Mouse (Mus musculus) limb, embryonic 15.5 days (tissue): ENCODE results near the gene Fam118b. TPM values are rescaled to one million over a fixed set of nuclear protein-coding genes. Genes with fewer than 3 reads are reported as not detected.

Experiments used
- ATAC-seq: fragments of 200-750 bp; cut with Nextera tagmentation; 2 replicates; pipeline ENCODE4 v1.8.0; 2017; ENCODE audit warnings: low read depth, moderate TSS enrichment; ENCODE audit not compliant: insufficient number of reproducible peaks, low FRiP score, low TSS enrichment
- H3K27ac ChIP-seq: fragments of 300-500 bp; sonication (generic); 2 replicates; pipeline ENCODE4 v1.5.1; 2015; ENCODE audit warnings: moderate library complexity, mild to moderate bottlenecking, inconsistent platforms
- H3K27me3 ChIP-seq: fragments of 300-500 bp; sonication (generic); 2 replicates; pipeline ENCODE4 v1.6.1; 2015; ENCODE audit warnings: inconsistent platforms
- H3K36me3 ChIP-seq: fragments of 300-500 bp; sonication (generic); 2 replicates; pipeline ENCODE4 v1.6.1; 2015; ENCODE audit warnings: inconsistent platforms
- H3K4me1 ChIP-seq: fragments of 300-500 bp; sonication (generic); 2 replicates; pipeline ENCODE4 v1.6.1; 2015; ENCODE audit warnings: inconsistent platforms
- H3K4me2 ChIP-seq: fragments of 300-500 bp; sonication (generic); 2 replicates; pipeline ENCODE4 v1.6.1; 2015; ENCODE audit warnings: mild to moderate bottlenecking, inconsistent platforms
- H3K4me3 ChIP-seq: fragments of 300-500 bp; sonication (generic); 2 replicates; pipeline ENCODE4 v1.5.1; 2015; ENCODE audit warnings: mild to moderate bottlenecking, inconsistent platforms
- H3K9ac ChIP-seq: fragments of 300-500 bp; sonication (generic); 2 replicates; pipeline ENCODE4 v1.6.1; 2015; ENCODE audit warnings: inconsistent platforms
- H3K9me3 ChIP-seq: fragments of 300-500 bp; sonication (generic); 2 replicates; pipeline ENCODE4 v1.6.1; 2016; ENCODE audit warnings: inconsistent platforms
- WGBS: fragments of 180-500 bp; shearing (Covaris S2); methylation state at CpG from one replicate; pipeline ENCODE4 v1.1.7; 2015; 5-methylcytosine and 5-hydroxymethylcytosine counted together
- polyA plus RNA-seq: library from polyadenylated mRNA; unstranded; fragments of >200 nt; fragmentation: Nextera tagmentation; extraction: Ambion mirVana; gene quantifications from 2 replicates; pipeline ENCODE4 v1.2.1, GENCODE M21; 2015

Gene Fam118b
- polyA plus RNA-seq, 1 experiment from 2014 or later, result 38.9 TPM

GRCm38 (mm10) chr9:35289992-35290391, 22.4 kb upstream of the Fam118b start:
- H3K27ac ChIP-seq, result no peak overlapping the region
- peaks cover 30% of the 10 kb centered on the region for H3K4me1 ChIP-seq
- no peak for ATAC-seq
- no peaks in the 10 kb centered on the region for H3K36me3 ChIP-seq
- H3K9me3 ChIP-seq, result no peaks in the 10 kb centered on the region
- no peak overlapping the region for H3K4me2 ChIP-seq
- no peak overlapping the region for H3K9ac ChIP-seq
- WGBS, result 32% methylated on average over 7 of the region's 7 CpGs
- no peak overlapping the region for H3K4me3 ChIP-seq
- H3K27me3 ChIP-seq, result no peaks in the 10 kb centered on the region

- Histone ChIP-seq H3K4me1 (peaks cover 54% of the 10 kb centered on the region), H3K36me3 (no peaks in the 10 kb centered on the region), H3K27me3 (no peaks in the 10 kb centered on the region), H3K4me2 (no peak overlapping the region), H3K9ac (no peak overlapping the region), H3K9me3 (no peaks in the 10 kb centered on the region), H3K4me3 (no peak overlapping the region), H3K27ac (no peak overlapping the region)
- WGBS, result 78% methylated on average over 3 of the region's 3 CpGs
- no peak for ATAC-seq
Measured at GRCm38 (mm10) chr9:35286351-35286750, 18.7 kb upstream of the Fam118b start.

GRCm38 (mm10) chr9:35284351-35284750, 16.7 kb upstream of the Fam118b start:
- Histone ChIP-seq H3K4me3 (no peak overlapping the region), H3K27me3 (no peaks in the 10 kb centered on the region), H3K4me1 (peaks cover 43% of the 10 kb centered on the region), H3K36me3 (no peaks in the 10 kb centered on the region), H3K27ac (peak overlapping the region; percentile 70), H3K4me2 (no peak overlapping the region), H3K9me3 (no peaks in the 10 kb centered on the region), H3K9ac (no peak overlapping the region)
- peak; percentile 48; the same call in 1 of the 2 replicates for ATAC-seq
- WGBS, result 41% methylated on average over 4 of the region's 4 CpGs

GRCm38 (mm10) chr9:35283415-35284069, 15.9 kb upstream of the Fam118b start:
- Histone ChIP-seq H3K4me3 (no peak overlapping the region), H3K4me1 (peaks cover 35% of the 10 kb centered on the region), H3K27ac (peak overlapping the region; percentile 70), H3K27me3 (no peaks in the 10 kb centered on the region), H3K4me2 (no peak overlapping the region), H3K9ac (no peak overlapping the region), H3K36me3 (0 out of 2 replicates have a peak, but pooled peaks cover 2% of the 10 kb centered on the region), H3K9me3 (no peaks in the 10 kb centered on the region)
- WGBS, result 56% methylated on average over 13 of the region's 13 CpGs
- no peak for ATAC-seq

GRCm38 (mm10) chr9:35282851-35283200, 15.2 kb upstream of the Fam118b start:
- ATAC-seq, result no peak
- H3K4me2 ChIP-seq, result no peak overlapping the region
- peaks cover 6% of the 10 kb centered on the region; the same call in 1 of the 2 replicates for H3K36me3 ChIP-seq
- H3K9ac ChIP-seq, result no peak overlapping the region
- peak overlapping the region; percentile 34; the same call in 1 of the 2 replicates for H3K27ac ChIP-seq
- no peak overlapping the region for H3K4me3 ChIP-seq
- no peaks in the 10 kb centered on the region for H3K9me3 ChIP-seq
- WGBS, result 46% methylated on average over 5 of the region's 5 CpGs
- peaks cover 33% of the 10 kb centered on the region for H3K4me1 ChIP-seq
- H3K27me3 ChIP-seq, result no peaks in the 10 kb centered on the region

GRCm38 (mm10) chr9:35282006-35282850, 14.6 kb upstream of the Fam118b start:
- no peaks in the 10 kb centered on the region for H3K9me3 ChIP-seq
- 12% methylated on average over 5 of the region's 5 CpGs for WGBS
- peaks cover 28% of the 10 kb centered on the region for H3K4me1 ChIP-seq
- ATAC-seq, result no peak; the same call in 1 of the 2 replicates
- peak overlapping the region; percentile 34; the same call in 1 of the 2 replicates for H3K27ac ChIP-seq
- no peaks in the 10 kb centered on the region for H3K27me3 ChIP-seq
- no peak overlapping the region for H3K9ac ChIP-seq
- no peak overlapping the region for H3K4me3 ChIP-seq
- H3K36me3 ChIP-seq, result peaks cover 12% of the 10 kb centered on the region
- H3K4me2 ChIP-seq, result no peak overlapping the region

- no peak overlapping the region for H3K27ac ChIP-seq
- no peak for ATAC-seq
- peaks cover 9% of the 10 kb centered on the region for H3K4me1 ChIP-seq
- WGBS, result 79% methylated on average over 4 of the region's 4 CpGs
- H3K4me2 ChIP-seq, result no peak overlapping the region
- no peak overlapping the region for H3K4me3 ChIP-seq
- H3K9ac ChIP-seq, result no peak overlapping the region
- H3K27me3 ChIP-seq, result no peaks in the 10 kb centered on the region
- peaks cover 42% of the 10 kb centered on the region for H3K36me3 ChIP-seq
- no peaks in the 10 kb centered on the region for H3K9me3 ChIP-seq
Measured at GRCm38 (mm10) chr9:35278451-35278850, 10.8 kb upstream of the Fam118b start.

GRCm38 (mm10) chr9:35277855-35278365, 10.3 kb upstream of the Fam118b start:
- H3K9me3 ChIP-seq, result no peaks in the 10 kb centered on the region
- whole genome bisulfite sequencing, result 78% methylated on average over 3 of the region's 3 CpGs
- no peak for ATAC-seq
- H3K4me2 ChIP-seq, result no peak overlapping the region
- H3K27ac ChIP-seq, result no peak overlapping the region
- no peaks in the 10 kb centered on the region for H3K27me3 ChIP-seq
- H3K4me1 ChIP-seq, result peaks cover 4% of the 10 kb centered on the region
- H3K36me3 ChIP-seq, result peaks cover 48% of the 10 kb centered on the region
- no peak overlapping the region for H3K9ac ChIP-seq
- H3K4me3 ChIP-seq, result no peak overlapping the region

- Histone ChIP-seq H3K4me3 (peak overlapping the region; percentile 67), H3K27me3 (no peaks in the 10 kb centered on the region), H3K9ac (peak overlapping the region; percentile 79), H3K4me2 (peak overlapping the region; percentile 75), H3K36me3 (peaks cover 23% of the 10 kb centered on the region), H3K4me1 (peaks cover 18% of the 10 kb centered on the region), H3K9me3 (no peaks in the 10 kb centered on the region), H3K27ac (peak overlapping the region; percentile 64; the same call in 1 of the 2 replicates)
- ATAC-seq, result peak; percentile 45
- WGBS, result 1% methylated on average over 21 of the region's 21 CpGs
Measured at GRCm38 (mm10) chr9:35267976-35268715, 541 bp upstream of the Fam118b start.

- WGBS, result 63% methylated on average over 3 of the region's 3 CpGs
- Histone ChIP-seq H3K9me3 (no peaks in the 10 kb centered on the region), H3K9ac (no peak overlapping the region), H3K36me3 (no peaks in the 10 kb centered on the region), H3K4me1 (peaks cover 18% of the 10 kb centered on the region), H3K4me3 (no peak overlapping the region), H3K27me3 (no peaks in the 10 kb centered on the region), H3K27ac (no peak overlapping the region), H3K4me2 (no peak overlapping the region)
- ATAC-seq, result no peak
Measured at GRCm38 (mm10) chr9:35264509-35264908, 3.1 kb downstream of the Fam118b start.

- Histone ChIP-seq H3K4me3 (no peak overlapping the region), H3K9ac (no peak overlapping the region), H3K36me3 (no peaks in the 10 kb centered on the region), H3K27ac (no peak overlapping the region), H3K4me1 (peaks cover 13% of the 10 kb centered on the region), H3K27me3 (no peaks in the 10 kb centered on the region), H3K9me3 (no peaks in the 10 kb centered on the region), H3K4me2 (no peak overlapping the region)
- WGBS, result 92% methylated on average over 2 of the region's 2 CpGs
- no peak for ATAC-seq
Measured at GRCm38 (mm10) chr9:35263431-35263830, 4.2 kb downstream of the Fam118b start.
